Mouse (Mus musculus): Measurements from ENCODE around the gene Emp3.

DNA sequence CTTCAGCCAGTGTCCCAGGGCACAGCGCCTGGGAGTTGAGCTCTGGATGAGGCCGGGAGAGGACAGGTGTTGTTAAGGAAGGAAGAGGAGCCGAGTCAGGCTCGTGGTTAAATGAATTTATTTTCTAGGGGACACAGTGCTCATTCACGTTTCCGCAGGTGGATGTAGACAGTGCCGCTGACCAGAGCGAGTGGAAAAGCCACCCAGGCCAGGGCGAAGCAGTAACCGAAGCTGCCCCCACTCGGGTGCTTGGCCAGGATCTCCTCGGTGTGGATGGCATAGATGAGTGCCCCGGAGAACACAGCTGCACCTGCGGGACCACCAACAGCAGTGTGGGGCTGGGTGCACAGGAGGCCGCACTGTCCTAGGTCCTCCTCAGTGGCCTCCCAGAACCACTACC is 3.3 kb downstream of the Emp3 start:
- TF ChIP-seq CTCF (conservative IDR thresholded peaks at IDR 0.05; ENCODE audit: low read length) (no peak), POU5F1 (IDR thresholded peaks at IDR 0.05; ENCODE audit: borderline replicate concordance, low read length) (no peak)

All from E14TG2a.4 (cell line).